Mouse (Mus musculus) ES-E14 (cell line): ENCODE measurements around the gene Gm20441.

Experiments
- HCFC1 ChIP-seq: IDR thresholded peaks from 2 replicates; pipeline ENCODE4 v1.6.1; 2012; ENCODE audit warnings: low read length, inconsistent platforms, borderline replicate concordance; ENCODE audit not compliant: insufficient read depth
- MAFK ChIP-seq: IDR thresholded peaks from 2 replicates; pipeline ENCODE4 v1.6.1; 2014; ENCODE audit warnings: mild to moderate bottlenecking, low read depth, low read length, inconsistent platforms; ENCODE audit not compliant: insufficient read depth
- ZNF384 ChIP-seq: IDR thresholded peaks from 2 replicates; pipeline ENCODE4 v1.6.1; 2012; ENCODE audit warnings: low read depth, low read length, inconsistent platforms

GRCm38 (mm10) chr10:75762413-75762812 is 18.3 kb downstream of the Gm20441 start:
- TF ChIP-seq ZNF384, result no peak
- TF ChIP-seq HCFC1, result no peak
- TF ChIP-seq MAFK, result no peak
